Comparison of ENCODE assay signal across 9 mouse cellular contexts in genomic region chr11:23131632-23132031, GRCm38 (mm10).
"Had no signal": no experiment of that assay in that cellular context is flagged by ENCODE, and none has a peak within 500 bp of the region (broad histone marks: within the 10 kb centered on the region; RNA-seq: fewer than 3 reads in every experiment).

No protein-coding gene starts in this region.

- DNase-seq: kidney, adult 9 months; kidney, postnatal 10 days; kidney, postnatal 4 days; left cerebral cortex, postnatal 4 days; lung, adult 18-20 months; right cerebral cortex, postnatal 4 days; spleen, adult 18-20 months; thymus, adult 2 months; thymus, postnatal 25 days had no signal
